Mouse (Mus musculus) embryonic facial prominence, embryonic 15.5 days (tissue): ENCODE data around the gene Wwc1. TPM values are rescaled to one million over a fixed set of nuclear protein-coding genes. Genes with fewer than 3 reads are reported as not detected.

Experiments
- ATAC-seq: fragments of 200-750 bp; cut with Nextera tagmentation; 2 replicates; pipeline ENCODE4 v1.8.0; 2017; ENCODE audit warnings: low read depth, moderate TSS enrichment; ENCODE audit not compliant: insufficient number of reproducible peaks, low FRiP score, low TSS enrichment
- H3K27ac ChIP-seq: fragments of 300-500 bp; sonication (generic); replicated peaks from 2 replicates; pipeline ENCODE4 v1.5.1; 2015; ENCODE audit warnings: mild to moderate bottlenecking, inconsistent platforms
- H3K27me3 ChIP-seq: fragments of 300-500 bp; sonication (generic); 2 replicates; pipeline ENCODE4 v1.6.1; 2015; ENCODE audit warnings: inconsistent platforms
- H3K36me3 ChIP-seq: fragments of 300-500 bp; sonication (generic); 2 replicates; pipeline ENCODE4 v1.6.1; 2015; ENCODE audit warnings: mild to moderate bottlenecking, inconsistent platforms
- H3K4me1 ChIP-seq: fragments of 300-500 bp; sonication (generic); 2 replicates; pipeline ENCODE4 v1.6.1; 2015; ENCODE audit warnings: inconsistent platforms
- H3K4me2 ChIP-seq: fragments of 300-500 bp; sonication (generic); replicated peaks from 2 replicates; pipeline ENCODE4 v1.6.1; 2015; ENCODE audit warnings: mild to moderate bottlenecking, inconsistent platforms
- H3K4me3 ChIP-seq: fragments of 300-500 bp; sonication (generic); replicated peaks from 2 replicates; pipeline ENCODE4 v1.5.1; 2015; ENCODE audit warnings: mild to moderate bottlenecking, inconsistent platforms
- H3K9ac ChIP-seq: fragments of 300-500 bp; sonication (generic); 2 replicates; pipeline ENCODE4 v1.6.1; 2015; ENCODE audit warnings: inconsistent platforms
- H3K9me3 ChIP-seq: fragments of 300-500 bp; sonication (generic); replicated peaks from 2 replicates; pipeline ENCODE4 v1.6.1; 2016; ENCODE audit warnings: inconsistent platforms
- WGBS: fragments of 180-500 bp; shearing (Covaris S2); methylation state at CpG from one replicate; pipeline ENCODE4 v1.1.7; 2015; 5-methylcytosine and 5-hydroxymethylcytosine counted together
- polyA plus RNA-seq: library from polyadenylated mRNA; unstranded; fragments of >200 nt; fragmentation: Nextera tagmentation; extraction: Ambion mirVana; gene quantifications from 2 replicates; pipeline ENCODE4 v1.2.1, GENCODE M21; 2015

Wwc1 gene
- polyA plus RNA-seq, 1 experiment from 2014 or later: 6.9 TPM

DNA sequence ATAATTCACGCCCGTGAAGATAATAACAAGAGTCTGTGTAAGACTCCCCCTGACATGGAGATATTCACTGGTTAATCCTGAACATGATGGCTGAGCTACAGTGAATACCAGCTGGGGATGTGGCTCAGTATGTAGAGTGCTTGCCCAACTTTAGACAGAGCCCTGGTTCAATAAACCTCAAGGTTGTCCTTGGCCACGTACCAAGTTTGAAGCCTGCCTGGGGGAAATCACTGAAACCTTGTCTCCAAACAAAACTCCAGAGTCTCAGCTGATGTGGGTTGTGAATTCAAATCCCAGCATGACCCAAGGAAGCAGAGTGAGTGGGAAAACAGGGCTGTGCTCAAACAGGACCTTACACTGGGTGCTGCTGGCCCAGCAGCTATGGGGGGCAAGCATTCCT is 30.3 kb downstream of the Wwc1 start:
- no peaks in the 10 kb centered on the region for H3K27me3 ChIP-seq
- 69% methylated on average over 3 of the region's 3 CpGs for WGBS
- H3K9ac ChIP-seq: no peak overlapping the region
- no peak for ATAC-seq
- H3K4me1 ChIP-seq: peaks cover 17% of the 10 kb centered on the region; the same call in 1 of the 2 replicates
- no peak overlapping the region for H3K4me2 ChIP-seq
- no peak overlapping the region for H3K27ac ChIP-seq
- no peaks in the 10 kb centered on the region for H3K36me3 ChIP-seq
- H3K9me3 ChIP-seq: no peaks in the 10 kb centered on the region
- no peak overlapping the region for H3K4me3 ChIP-seq

DNA sequence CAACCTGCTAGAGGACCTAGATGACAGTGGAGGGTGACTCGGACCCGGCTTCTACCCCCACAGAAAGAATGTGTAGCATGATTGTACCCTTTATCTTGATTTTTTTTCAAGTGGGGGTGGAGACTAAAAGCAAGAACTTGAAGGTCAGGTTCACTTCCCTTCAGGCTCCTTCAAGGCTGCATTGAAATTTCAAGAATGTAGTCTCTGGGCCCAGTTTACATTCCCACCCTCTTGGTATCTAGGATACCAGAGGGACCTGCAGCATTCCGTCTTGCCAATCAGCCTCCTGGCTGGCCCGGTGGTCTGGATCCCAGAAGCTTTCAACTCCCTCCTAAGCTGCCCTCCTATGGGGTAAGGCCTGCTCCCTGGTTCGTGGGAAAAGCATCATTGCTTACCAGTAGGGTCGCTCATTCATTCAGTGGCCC is 31.9 kb downstream of the Wwc1 start:
- WGBS: 32% methylated on average over 6 of the region's 6 CpGs
- H3K36me3 ChIP-seq: no peaks in the 10 kb centered on the region
- no peak overlapping the region for H3K4me2 ChIP-seq
- H3K9ac ChIP-seq: no peak overlapping the region
- H3K27ac ChIP-seq: no peak overlapping the region
- H3K9me3 ChIP-seq: no peaks in the 10 kb centered on the region
- no peak for ATAC-seq
- H3K27me3 ChIP-seq: no peaks in the 10 kb centered on the region
- H3K4me3 ChIP-seq: no peak overlapping the region
- peaks cover 17% of the 10 kb centered on the region; the same call in 1 of the 2 replicates for H3K4me1 ChIP-seq

DNA sequence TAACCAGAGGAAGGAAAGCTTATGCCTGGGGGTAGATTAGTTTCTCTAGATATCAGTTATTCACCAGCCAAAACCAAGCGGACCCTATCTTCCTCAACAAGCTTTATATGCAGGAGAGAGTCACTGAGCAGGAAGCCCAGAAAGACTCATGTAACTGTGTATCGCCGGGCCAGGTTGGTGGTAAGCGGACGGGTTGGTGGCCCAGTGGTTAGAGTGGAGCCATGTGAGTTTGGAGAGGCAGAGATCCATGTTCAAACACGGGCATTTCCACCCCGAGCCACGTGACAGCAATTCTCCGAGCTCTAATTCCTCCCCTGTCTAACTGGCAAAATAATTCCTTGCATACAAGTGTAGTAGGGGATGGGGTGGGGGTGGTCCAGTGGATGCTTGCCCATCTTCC is 32.4 kb downstream of the Wwc1 start:
- no peak overlapping the region for H3K9ac ChIP-seq
- no peak overlapping the region for H3K27ac ChIP-seq
- no peaks in the 10 kb centered on the region for H3K9me3 ChIP-seq
- peaks cover 17% of the 10 kb centered on the region; the same call in 1 of the 2 replicates for H3K4me1 ChIP-seq
- 64% methylated on average over 9 of the region's 9 CpGs for WGBS
- H3K27me3 ChIP-seq: no peaks in the 10 kb centered on the region
- no peaks in the 10 kb centered on the region for H3K36me3 ChIP-seq
- no peak for ATAC-seq
- H3K4me2 ChIP-seq: no peak overlapping the region
- H3K4me3 ChIP-seq: no peak overlapping the region

DNA sequence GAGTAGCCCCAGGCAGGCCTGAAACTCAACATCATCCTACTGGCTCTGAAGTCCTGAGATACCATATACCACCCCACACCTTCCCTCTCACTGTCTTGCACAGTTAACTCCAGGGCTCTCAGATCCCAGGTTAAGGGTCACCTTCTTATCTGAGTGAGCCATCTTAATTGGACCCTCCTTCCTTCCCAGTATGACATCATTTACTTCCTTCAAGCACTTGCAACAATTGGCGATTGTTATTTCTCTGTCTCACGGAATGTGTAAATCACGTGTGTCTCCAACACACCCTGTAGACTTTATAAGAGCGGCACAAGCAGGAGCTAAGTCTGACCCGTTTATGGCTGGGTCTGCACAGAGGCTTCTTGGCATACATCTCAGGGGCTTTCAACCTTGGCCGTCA is 35.1 kb downstream of the Wwc1 start:
- no peaks in the 10 kb centered on the region for H3K9me3 ChIP-seq
- H3K9ac ChIP-seq: no peak overlapping the region
- no peak overlapping the region for H3K4me2 ChIP-seq
- peaks cover 28% of the 10 kb centered on the region for H3K4me1 ChIP-seq
- no peak overlapping the region for H3K27ac ChIP-seq
- no peaks in the 10 kb centered on the region for H3K36me3 ChIP-seq
- H3K4me3 ChIP-seq: no peak overlapping the region
- H3K27me3 ChIP-seq: no peaks in the 10 kb centered on the region
- no peak for ATAC-seq
- WGBS: 55% methylated on average over 6 of the region's 6 CpGs

DNA sequence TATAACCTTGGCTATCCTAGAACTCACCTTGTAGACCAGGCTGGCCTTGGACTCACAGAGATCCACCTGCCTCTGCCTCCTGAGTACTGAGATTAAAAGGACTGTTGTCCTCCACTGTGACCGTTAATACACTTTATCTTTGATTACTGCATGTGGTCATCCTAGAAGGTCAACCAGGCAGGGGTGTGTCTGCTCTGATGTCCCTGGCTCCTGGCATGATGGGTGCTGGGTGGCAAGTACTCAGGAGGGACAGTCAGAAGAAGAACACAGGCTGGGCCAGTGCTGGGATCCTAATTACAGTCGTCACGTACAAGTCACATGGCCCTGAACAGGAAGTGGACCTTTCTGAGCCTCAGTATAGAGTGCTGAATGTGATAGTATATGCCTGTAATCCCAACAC is 38.7 kb downstream of the Wwc1 start:
- Histone ChIP-seq H3K4me2 (no peak overlapping the region), H3K27ac (no peak overlapping the region), H3K36me3 (no peaks in the 10 kb centered on the region), H3K4me3 (no peak overlapping the region), H3K9me3 (no peaks in the 10 kb centered on the region), H3K27me3 (no peaks in the 10 kb centered on the region), H3K4me1 (peaks cover 15% of the 10 kb centered on the region), H3K9ac (no peak overlapping the region)
- 77% methylated on average over 3 of the region's 3 CpGs for WGBS
- no peak for ATAC-seq

DNA sequence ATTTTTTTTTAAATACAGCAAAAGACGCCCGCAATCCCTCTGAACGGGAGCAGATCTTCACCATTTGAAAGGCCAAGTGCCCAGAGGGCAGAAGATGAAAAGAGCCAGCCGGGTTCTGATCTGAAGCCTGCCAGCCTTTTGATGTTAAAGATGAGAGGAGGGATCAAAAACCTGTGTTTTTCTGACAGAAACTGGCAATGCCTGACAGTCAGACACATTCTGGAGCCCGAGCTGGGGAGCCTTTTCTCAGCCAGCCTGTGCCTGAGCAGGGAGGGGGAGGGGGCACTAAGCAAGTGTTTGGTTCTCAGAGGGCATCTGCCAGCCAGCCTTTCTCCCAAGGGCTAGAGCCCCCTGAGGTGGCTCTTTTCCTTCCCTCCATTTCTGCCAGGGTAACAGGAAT is 39.3 kb downstream of the Wwc1 start:
- no peak overlapping the region for H3K9ac ChIP-seq
- ATAC-seq: no peak
- peaks cover 15% of the 10 kb centered on the region for H3K4me1 ChIP-seq
- no peak overlapping the region for H3K4me3 ChIP-seq
- WGBS: 26% methylated on average over 5 of the region's 5 CpGs
- no peak overlapping the region for H3K4me2 ChIP-seq
- no peaks in the 10 kb centered on the region for H3K36me3 ChIP-seq
- H3K27me3 ChIP-seq: no peaks in the 10 kb centered on the region
- no peak overlapping the region for H3K27ac ChIP-seq
- H3K9me3 ChIP-seq: no peaks in the 10 kb centered on the region

DNA sequence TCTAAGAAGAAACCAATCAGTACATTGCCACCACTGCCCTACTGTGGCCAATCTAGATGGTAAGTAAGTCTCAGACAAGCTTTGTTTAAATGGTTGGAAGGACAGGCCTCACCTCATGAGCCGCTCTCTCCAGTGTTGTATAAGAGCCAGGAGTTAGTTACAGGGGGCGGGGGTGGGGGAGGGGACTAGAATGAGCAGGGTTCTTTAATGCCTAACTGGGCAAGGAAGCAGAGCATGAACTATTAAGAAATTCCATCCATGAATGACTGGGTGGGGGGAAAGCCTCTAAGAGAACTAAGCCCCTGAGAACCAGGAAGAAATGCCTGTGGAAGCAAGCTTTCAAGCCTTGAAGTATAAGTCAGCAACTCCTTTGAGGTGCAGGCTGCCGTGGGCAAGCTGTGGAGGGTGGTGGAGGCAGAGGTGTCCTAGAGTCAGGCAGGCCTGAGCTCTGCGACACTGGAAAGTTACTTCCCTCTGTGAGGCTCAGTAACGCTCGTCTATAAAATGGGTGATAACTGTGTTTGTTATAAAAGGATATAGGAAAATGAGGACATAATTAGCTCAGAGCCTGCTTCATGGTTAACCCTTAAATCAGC is 41.4 kb downstream of the Wwc1 start:
- H3K27ac ChIP-seq: no peak overlapping the region
- ATAC-seq: no peak

DNA sequence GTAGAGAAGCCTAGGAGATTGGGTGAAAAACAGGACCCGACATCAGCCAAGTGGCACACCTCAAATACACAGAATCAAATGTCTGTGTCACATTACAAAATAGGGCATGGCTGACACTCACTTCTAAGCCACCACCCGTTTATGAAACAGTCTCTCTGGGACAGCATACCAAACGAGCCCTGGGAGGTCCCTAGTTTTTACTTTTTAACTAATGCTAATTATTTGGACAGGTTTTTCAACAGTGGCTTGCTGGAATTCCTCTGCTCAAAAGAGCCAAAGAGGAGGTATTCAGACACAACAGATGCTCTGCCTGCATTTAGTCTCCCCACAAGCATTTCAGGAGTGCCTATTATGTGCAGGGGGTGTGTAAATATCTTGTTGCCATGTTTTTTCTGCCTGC is 44.7 kb downstream of the Wwc1 start:
- no peak overlapping the region for H3K9ac ChIP-seq
- no peaks in the 10 kb centered on the region for H3K27me3 ChIP-seq
- H3K4me1 ChIP-seq: peaks cover 24% of the 10 kb centered on the region
- ATAC-seq: no peak
- H3K9me3 ChIP-seq: no peaks in the 10 kb centered on the region
- H3K4me2 ChIP-seq: no peak overlapping the region
- 34% methylated on average over 3 of the region's 3 CpGs for WGBS
- H3K27ac ChIP-seq: no peak overlapping the region
- H3K4me3 ChIP-seq: no peak overlapping the region
- H3K36me3 ChIP-seq: no peaks in the 10 kb centered on the region

More for the DNA sequence above, 41.4 kb downstream of the Wwc1 start:
- Histone ChIP-seq H3K4me2 (no peak overlapping the region), H3K4me1 (peaks cover 17% of the 10 kb centered on the region), H3K27me3 (no peaks in the 10 kb centered on the region), H3K9me3 (no peaks in the 10 kb centered on the region), H3K9ac (no peak overlapping the region), H3K4me3 (no peak overlapping the region), H3K36me3 (no peaks in the 10 kb centered on the region)
- WGBS: 47% methylated on average over 6 of the region's 6 CpGs

DNA sequence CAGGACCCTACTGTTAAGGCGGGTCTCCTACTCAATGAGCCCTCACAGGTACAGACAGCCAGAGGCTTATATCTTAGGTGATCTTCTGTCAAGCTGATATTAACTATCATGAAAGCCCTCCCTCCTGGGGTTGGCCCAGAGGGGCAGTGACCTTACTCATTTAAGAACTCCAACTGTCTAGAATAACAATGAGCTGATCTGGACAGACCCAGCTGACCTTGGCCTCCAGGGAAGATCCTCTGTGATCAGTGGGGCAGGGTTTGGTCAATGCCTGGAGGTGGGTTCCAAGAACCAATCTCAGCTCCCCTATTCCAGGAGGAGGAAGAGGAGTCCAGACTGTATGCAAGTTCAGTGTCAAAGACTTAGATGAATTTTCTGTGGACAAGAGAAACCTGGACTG is 45.2 kb downstream of the Wwc1 start:
- Histone ChIP-seq H3K36me3 (no peaks in the 10 kb centered on the region), H3K27ac (no peak overlapping the region), H3K4me3 (no peak overlapping the region), H3K27me3 (no peaks in the 10 kb centered on the region), H3K4me1 (peaks cover 19% of the 10 kb centered on the region), H3K4me2 (no peak overlapping the region), H3K9me3 (no peaks in the 10 kb centered on the region), H3K9ac (no peak overlapping the region)
- 94% methylated on average over 1 of the region's 1 CpGs for WGBS
- ATAC-seq: no peak

DNA sequence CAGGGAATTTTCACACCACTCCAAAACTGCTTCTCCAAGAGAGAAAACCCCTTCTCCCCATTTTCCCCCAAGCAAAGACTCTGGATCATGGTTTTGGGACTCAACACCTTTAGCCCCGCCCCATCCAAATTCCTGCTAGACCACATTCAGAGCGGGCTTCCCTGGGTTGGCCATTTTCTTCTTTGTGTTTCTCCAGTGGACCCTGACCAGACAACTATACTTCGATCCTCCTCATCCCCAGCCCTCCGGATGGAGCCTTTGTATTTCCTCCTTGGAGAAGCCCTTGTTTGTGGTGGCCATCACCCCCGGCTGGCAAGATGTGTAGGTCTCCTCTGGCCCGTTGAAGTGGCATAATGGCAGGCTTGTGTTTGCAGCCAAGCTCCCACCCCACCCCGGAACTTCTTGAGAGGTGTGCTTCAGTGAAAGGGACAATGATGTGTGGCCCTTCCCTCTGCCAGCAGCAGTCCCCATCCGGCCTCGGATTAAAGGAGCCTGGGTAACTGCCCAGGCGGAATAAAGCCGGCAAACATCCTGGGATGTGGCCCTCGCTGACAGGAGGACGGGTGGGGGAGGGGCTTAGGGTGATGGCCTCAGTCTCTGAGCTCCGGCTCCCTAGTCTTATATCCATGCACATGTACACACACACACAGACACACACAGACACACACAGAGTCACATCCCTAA is 46.8 kb downstream of the Wwc1 start:
- no peak overlapping the region for H3K27ac ChIP-seq
- H3K36me3 ChIP-seq: no peaks in the 10 kb centered on the region
- no peaks in the 10 kb centered on the region for H3K27me3 ChIP-seq
- H3K9me3 ChIP-seq: no peaks in the 10 kb centered on the region
- no peak overlapping the region for H3K9ac ChIP-seq
- no peak overlapping the region for H3K4me3 ChIP-seq
- 11% methylated on average over 14 of the region's 14 CpGs for WGBS
- peak overlapping the region; percentile 21 for H3K4me2 ChIP-seq
- ATAC-seq: no peak
- H3K4me1 ChIP-seq: peaks cover 16% of the 10 kb centered on the region

DNA sequence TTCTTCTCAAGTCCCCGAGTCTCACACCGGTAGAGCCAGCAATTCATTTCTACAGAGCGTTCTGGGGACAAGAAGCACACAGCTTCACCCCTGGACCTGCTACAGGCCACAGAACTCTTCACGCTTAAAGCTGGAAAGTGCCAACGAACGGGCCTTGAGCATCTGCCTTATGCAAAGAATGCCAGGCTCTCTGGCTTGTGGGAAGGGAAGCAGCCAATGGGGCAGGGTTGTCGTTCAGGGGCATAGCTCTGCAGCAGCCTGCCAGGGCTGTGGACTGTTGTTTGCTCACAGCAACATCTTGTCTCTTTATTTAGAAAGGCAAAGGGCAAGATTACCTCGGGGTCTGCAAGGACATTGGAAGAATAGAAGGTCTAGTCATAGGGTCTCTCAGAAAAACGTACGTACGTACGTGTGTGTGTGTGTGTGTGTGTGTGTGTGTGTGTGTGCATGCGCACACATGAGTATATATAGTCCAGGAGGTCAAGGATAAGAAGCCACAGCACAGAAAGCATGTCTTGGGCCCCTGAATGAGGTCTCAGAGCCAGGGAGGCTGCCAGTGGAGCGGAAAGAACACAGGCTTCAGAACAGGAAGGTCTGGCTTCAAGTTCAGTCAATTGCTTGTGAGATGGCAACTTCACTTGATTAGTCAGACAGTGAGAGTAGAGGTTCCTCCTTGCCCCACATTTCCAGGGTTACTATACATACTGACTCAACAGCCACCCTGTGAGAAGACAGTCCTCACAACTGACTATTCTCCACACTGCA is 48.0 kb downstream of the Wwc1 start:
- ATAC-seq: no peak
- WGBS: 83% methylated on average over 14 of the region's 14 CpGs
- no peak overlapping the region for H3K27ac ChIP-seq

More for the DNA sequence above, 48.0 kb downstream of the Wwc1 start:
- no peak overlapping the region for H3K4me3 ChIP-seq
- H3K4me2 ChIP-seq: no peak overlapping the region
- H3K36me3 ChIP-seq: no peaks in the 10 kb centered on the region
- H3K27me3 ChIP-seq: no peaks in the 10 kb centered on the region
- no peak overlapping the region for H3K9ac ChIP-seq
- H3K9me3 ChIP-seq: no peaks in the 10 kb centered on the region
- H3K4me1 ChIP-seq: peaks cover 19% of the 10 kb centered on the region
